Mouse (Mus musculus) gastrocnemius, postnatal 14 days (tissue): ENCODE measurements around the gene Gm10600. TPM values are rescaled to one million over a fixed set of nuclear protein-coding genes. Genes with fewer than 3 reads are reported as not detected.
"Not testable (repeated sequence)": the region's sequence is repeated elsewhere in the genome, so short reads cannot be mapped to it uniquely, and the experiment has no call there.

Source experiments
- DNase-seq: peaks from one replicate; pipeline ENCODE4 v3.0.0; 2021; ENCODE audit warnings: mixed read lengths
- intact Hi-C: fragments of 180-260 bp; cut with DNase I; formaldehyde crosslinking; loops from one replicate; pipeline ENCODE4 v1.15.1; 2025; ENCODE audit warnings: low total_unique reads
- long read RNA-seq, 2 experiments: library from polyadenylated mRNA; stranded (forward); transcript quantifications; one replicate each; pipeline ENCODE4 v2.0.0; 2021
- total RNA-seq, 2 experiments: library from RNA; stranded (reverse); gene quantifications; 2 replicates each; pipeline ENCODE4 v1.2.3; 2021

Gene Gm10600
- total RNA-seq: 1 to 10 TPM in 1 of 2 experiments, under 1 TPM in 1; 0.21 to 1.6 TPM
- long read RNA-seq, experiment 1: 0 reads
- long read RNA-seq, experiment 2: 0 reads

- intact Hi-C loops, DNase-seq: not testable (repeated sequence)
Observed at GRCm38 (mm10) chr4:42240339-42240738, at the start of gene Gm10600. Gm10600 (plus strand) TSS chr4:42240639.

- DNase-seq, intact Hi-C loops: not testable (repeated sequence)
Observed at GRCm38 (mm10) chr4:42255467-42255866, 15.0 kb downstream of the Gm10600 start, which contains the start of gene Ccl21b. Ccl21b (plus strand) TSS chr4:42255767.

Other genes starting within 250 kb of the Gm10600 start
- gene Gm21093, start 205.9 kb upstream of the Gm10600 start, total RNA-seq: not detected
- not detected for gene Gm3893, start 149.4 kb upstream of the Gm10600 start, total RNA-seq
- 10 to 100 TPM in 1 of 2 experiments, 1 to 10 TPM in 1; 5.8 to 10.2 TPM for gene Gm13304, start 125.8 kb upstream of the Gm10600 start, total RNA-seq
- gene Gm13306, start 87.2 kb upstream of the Gm10600 start, total RNA-seq: 1 to 10 TPM in 1 of 2 experiments, under 1 TPM in 1; 0.86 to 2.1 TPM
- 1 to 10 TPM in 1 of 2 experiments, under 1 TPM in 1; 0.35 to 1.1 TPM for gene Gm13305, start 72.0 kb upstream of the Gm10600 start, total RNA-seq
- not detected for gene Ccl21b, start 15.1 kb downstream of the Gm10600 start, total RNA-seq
- not detected for gene Gm21953, start 53.6 kb downstream of the Gm10600 start, total RNA-seq
- under 1 TPM in 1 of 2 experiments, not detected in 1; 0.12 TPM for gene Fam205a3, start 77.7 kb downstream of the Gm10600 start, total RNA-seq
- not detected for gene Gm21586, start 198.7 kb downstream of the Gm10600 start, total RNA-seq
- not detected for gene Gm2163, start 226.1 kb downstream of the Gm10600 start, total RNA-seq